Mouse (Mus musculus) heart, embryonic 14.5 days (tissue): ENCODE data around the gene Atg7. TPM values are rescaled to one million over a fixed set of nuclear protein-coding genes. Genes with fewer than 3 reads are reported as not detected.

Source experiments
- ATAC-seq: fragments of 200-750 bp; cut with Nextera tagmentation; 2 replicates; pipeline ENCODE4 v1.8.0; 2017; ENCODE audit warnings: low read depth, moderate TSS enrichment; ENCODE audit not compliant: insufficient number of reproducible peaks, insufficient read depth, low FRiP score
- H3K27ac ChIP-seq, 2 experiments: fragments of 200-500 bp in 1 of 2; fragments of 300-500 bp in 1 of 2; sonication (generic) in 1 of 2; replicated peaks in 1 of 2; 2 replicates each; pipeline ENCODE4 v1.5.1; 2012 to 2014; ENCODE audit warnings: low read depth in 2 of 2, low read length in 2 of 2, control low read depth in 1 of 2, mild to moderate bottlenecking in 1 of 2, mixed read lengths in 1 of 2; ENCODE audit not compliant: control insufficient read depth in 1 of 2, insufficient read depth in 1 of 2
- H3K27me3 ChIP-seq: fragments of 300-500 bp; sonication (generic); 2 replicates; pipeline ENCODE4 v1.6.1; 2014; ENCODE audit warnings: mild to moderate bottlenecking, low read length, control low read depth; ENCODE audit not compliant: control insufficient read depth, insufficient read depth
- H3K36me3 ChIP-seq: fragments of 300-500 bp; sonication (generic); 2 replicates; pipeline ENCODE4 v1.6.1; 2014; ENCODE audit warnings: mild to moderate bottlenecking, control low read depth, low read length, mixed read lengths; ENCODE audit not compliant: control insufficient read depth, insufficient read depth
- H3K4me1 ChIP-seq, 2 experiments: fragments of 200-500 bp in 1 of 2; fragments of 300-500 bp in 1 of 2; sonication (generic) in 1 of 2; 2 replicates each; pipeline ENCODE4 v1.6.1; 2012 to 2014; ENCODE audit warnings: low read length in 2 of 2, control low read depth in 1 of 2, mixed read lengths in 1 of 2; ENCODE audit not compliant: control insufficient read depth in 2 of 2, insufficient read depth in 2 of 2
- H3K4me2 ChIP-seq: fragments of 300-500 bp; sonication (generic); 2 replicates; pipeline ENCODE4 v1.6.1; 2014; ENCODE audit warnings: mild to moderate bottlenecking, low read length
- H3K4me3 ChIP-seq, 2 experiments: fragments of 200-500 bp in 1 of 2; fragments of 300-500 bp in 1 of 2; sonication (generic) in 1 of 2; 2 replicates each; pipeline ENCODE4 v1.5.1; 2012 to 2014; ENCODE audit warnings: low read length in 2 of 2, mild to moderate bottlenecking in 2 of 2, control low read depth in 1 of 2, low read depth in 1 of 2, moderate library complexity in 1 of 2; ENCODE audit not compliant: control insufficient read depth in 1 of 2, insufficient read depth in 1 of 2
- H3K9ac ChIP-seq: fragments of 300-500 bp; sonication (generic); 2 replicates; pipeline ENCODE4 v1.6.1; 2014; ENCODE audit warnings: mild to moderate bottlenecking, low read length
- H3K9me3 ChIP-seq: fragments of 300-500 bp; sonication (generic); 2 replicates; pipeline ENCODE4 v1.6.1; 2016; ENCODE audit warnings: low read length, control low read depth; ENCODE audit not compliant: control insufficient read depth
- WGBS: fragments of 180-500 bp; shearing (Covaris S2); extraction: QIAGEN DNeasy Blood & Tissue Kit; methylation state at CpG from one replicate; pipeline ENCODE4 v1.1.7; 2014; 5-methylcytosine and 5-hydroxymethylcytosine counted together
- polyA plus RNA-seq: library from polyadenylated mRNA; unstranded; fragments of >200 nt; fragmentation: Nextera tagmentation; extraction: Ambion mirVana; gene quantifications from 2 replicates; pipeline ENCODE4 v1.2.1, GENCODE M21; 2014

Gene Atg7
- polyA plus RNA-seq, 1 experiment from 2014 or later, result 18.1 TPM

DNA sequence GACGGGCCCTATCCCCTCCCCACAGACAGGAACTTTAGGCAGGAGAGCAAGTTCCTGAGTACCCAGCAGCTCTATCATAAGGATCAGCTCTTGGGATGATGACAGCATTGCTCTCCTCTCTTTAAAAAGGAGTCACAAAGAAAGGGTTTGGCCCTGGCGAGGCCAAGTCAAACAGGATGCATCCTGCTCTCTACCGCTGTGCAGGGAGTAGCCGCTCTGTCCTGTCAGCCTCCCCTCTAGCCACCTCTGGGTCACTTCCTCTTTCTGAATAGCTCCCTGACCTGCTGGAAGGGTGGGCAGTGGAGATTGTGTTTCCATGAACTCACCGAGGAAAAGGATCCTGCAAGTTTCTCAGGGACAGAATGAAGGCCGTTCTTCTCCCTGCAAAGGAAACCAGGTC is 175.6 kb downstream of the Atg7 start:
- Histone ChIP-seq H3K27me3 (no peaks in the 10 kb centered on the region), H3K36me3 (no peaks in the 10 kb centered on the region), H3K9me3 (peaks cover 5% of the 10 kb centered on the region), H3K9ac (no peak overlapping the region), H3K4me3 (no peak overlapping the region), H3K4me1 (peaks cover 36 to 49% of the 10 kb centered on the region in 2 experiments), H3K4me2 (peak overlapping the region; percentile 1; the same call in 1 of the 2 replicates), H3K27ac (peak overlapping the region; percentile 82 to 83)
- peak; percentile 81 for ATAC-seq
- WGBS, result 48% methylated on average over 6 of the region's 6 CpGs

DNA sequence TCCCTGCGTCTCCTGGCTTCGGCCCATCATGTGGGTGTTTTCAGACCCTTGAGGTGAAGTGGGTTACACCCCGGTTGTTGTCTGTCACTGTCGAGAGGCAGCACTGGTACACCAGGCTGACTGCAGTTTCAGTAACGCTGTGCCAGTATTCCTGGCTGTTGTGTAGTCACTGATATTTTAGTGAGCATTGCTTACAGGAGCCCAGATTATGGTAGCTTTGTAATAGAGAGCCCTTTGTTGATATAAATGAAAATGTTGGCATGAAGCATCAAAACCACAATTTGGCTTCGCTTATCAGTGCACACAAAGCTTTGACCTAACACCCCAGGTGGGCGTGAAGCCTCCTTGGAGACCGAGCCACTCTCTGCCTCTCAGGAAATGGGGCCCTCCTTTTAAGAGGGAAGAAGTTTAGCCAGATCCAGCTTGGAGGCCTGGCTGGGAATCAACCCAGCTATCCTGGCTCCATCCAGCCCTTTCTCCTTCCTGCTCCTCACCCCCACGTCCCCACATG is 177.1 kb downstream of the Atg7 start:
- ATAC-seq, result no peak
- no peak overlapping the region for H3K4me2 ChIP-seq
- H3K9ac ChIP-seq, result no peak overlapping the region
- H3K27me3 ChIP-seq, result no peaks in the 10 kb centered on the region
- H3K36me3 ChIP-seq, result no peaks in the 10 kb centered on the region
- no peak overlapping the region for H3K4me3 ChIP-seq
- peaks cover 34 to 43% of the 10 kb centered on the region in 2 experiments for H3K4me1 ChIP-seq
- WGBS, result 44% methylated on average over 9 of the region's 9 CpGs
- H3K9me3 ChIP-seq, result peaks cover 5% of the 10 kb centered on the region
- peak overlapping the region; percentile 67 to 72 for H3K27ac ChIP-seq

DNA sequence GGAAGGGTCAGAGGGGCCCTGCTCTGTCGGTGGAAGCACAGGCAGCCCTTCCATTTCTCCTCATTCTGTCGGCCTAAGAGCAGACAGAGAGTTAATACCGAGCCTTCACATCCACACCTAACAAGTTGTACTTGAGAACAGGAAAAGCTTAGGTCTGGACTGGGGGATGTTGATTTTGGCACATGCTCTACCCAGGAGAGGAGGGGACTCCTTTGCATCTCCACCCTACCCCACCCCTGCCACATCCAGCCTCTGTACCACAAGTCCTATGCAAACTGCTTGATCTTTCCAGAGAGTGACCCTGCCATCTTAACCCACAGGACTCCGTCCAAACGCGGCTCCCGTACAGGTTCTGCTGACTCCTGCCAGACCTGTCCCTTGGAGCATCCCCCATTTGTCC is 178.7 kb downstream of the Atg7 start:
- Histone ChIP-seq H3K9ac (no peak overlapping the region), H3K36me3 (no peaks in the 10 kb centered on the region), H3K9me3 (peaks cover 5% of the 10 kb centered on the region), H3K27me3 (no peaks in the 10 kb centered on the region), H3K4me3 (no peak overlapping the region), H3K4me2 (no peak overlapping the region), H3K4me1 (peaks cover 33 to 43% of the 10 kb centered on the region in 2 experiments), H3K27ac (peak overlapping the region; percentile 54 to 72)
- peak; percentile 35; the same call in 1 of the 2 replicates for ATAC-seq
- 62% methylated on average over 7 of the region's 7 CpGs for WGBS

DNA sequence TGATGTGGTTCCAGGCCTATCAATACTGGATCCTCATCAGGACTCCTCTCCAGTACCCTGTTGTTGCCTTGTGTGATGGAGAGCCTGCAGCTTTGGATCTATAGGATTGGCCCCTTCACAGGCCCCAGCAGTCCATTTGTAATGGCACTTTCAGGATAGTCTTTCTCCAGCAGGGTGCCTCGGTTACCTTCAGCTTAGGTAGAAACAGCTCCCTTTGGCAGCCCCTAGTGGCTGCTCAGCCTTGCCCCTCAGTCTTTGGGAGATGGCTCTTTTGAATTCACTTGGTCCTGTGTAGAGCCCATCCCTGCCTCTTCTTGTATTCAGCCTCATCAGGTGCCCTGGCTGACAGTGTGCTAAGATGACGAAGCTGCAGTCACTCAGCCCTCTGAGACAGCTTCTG is 184.0 kb downstream of the Atg7 start:
- Histone ChIP-seq H3K4me1 (peaks cover 7 to 10% of the 10 kb centered on the region in 2 experiments), H3K4me3 (no peak overlapping the region), H3K27me3 (no peaks in the 10 kb centered on the region), H3K9ac (no peak overlapping the region), H3K36me3 (no peaks in the 10 kb centered on the region), H3K9me3 (peaks cover 5% of the 10 kb centered on the region), H3K27ac (no peak overlapping the region), H3K4me2 (no peak overlapping the region)
- 69% methylated on average over 2 of the region's 2 CpGs for WGBS
- no peak for ATAC-seq

DNA sequence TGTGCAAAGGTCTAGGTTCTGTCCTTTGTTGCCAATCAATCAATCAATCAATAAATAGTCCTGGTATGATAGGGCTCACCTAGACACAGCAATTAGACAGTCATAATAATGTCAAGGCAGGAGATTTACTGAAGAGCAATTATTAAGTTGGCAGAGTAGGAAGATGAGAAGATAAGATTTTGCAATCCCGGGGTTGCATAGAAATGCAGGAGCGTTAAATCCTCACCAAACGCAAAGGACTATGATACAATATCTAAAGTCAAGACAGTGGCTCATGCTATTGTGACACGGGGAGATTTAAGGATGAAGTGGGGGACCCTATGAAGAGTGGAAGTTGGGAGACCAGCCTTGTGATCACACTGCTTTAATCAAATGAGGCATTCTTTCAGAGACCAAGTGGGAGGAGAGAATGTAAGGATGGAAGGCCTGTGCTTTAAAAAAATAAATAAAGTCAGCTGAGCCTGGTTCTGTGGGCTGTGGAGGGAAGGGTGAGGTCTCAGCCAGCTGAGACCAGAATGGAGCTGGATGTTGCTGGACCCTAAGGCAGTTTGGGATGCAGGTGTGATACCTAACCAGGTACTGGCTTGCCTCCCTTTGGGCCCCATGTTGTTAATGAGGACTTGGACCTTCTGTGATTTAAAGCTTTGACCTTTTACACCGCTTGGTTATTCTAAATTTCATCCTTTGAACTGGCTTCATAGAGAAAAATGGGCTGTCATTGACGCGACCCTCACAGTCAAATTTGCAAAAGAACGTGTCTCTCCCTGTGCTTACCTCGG is 187.0 kb downstream of the Atg7 start:
- Histone ChIP-seq H3K27ac (no peak overlapping the region), H3K4me3 (no peak overlapping the region), H3K4me2 (no peak overlapping the region), H3K36me3 (no peaks in the 10 kb centered on the region), H3K9me3 (no peaks in the 10 kb centered on the region), H3K4me1 (peaks cover 16 to 27% of the 10 kb centered on the region in 2 experiments), H3K9ac (no peak overlapping the region), H3K27me3 (no peaks in the 10 kb centered on the region)
- 87% methylated on average over 9 of the region's 9 CpGs for WGBS
- ATAC-seq, result no peak

DNA sequence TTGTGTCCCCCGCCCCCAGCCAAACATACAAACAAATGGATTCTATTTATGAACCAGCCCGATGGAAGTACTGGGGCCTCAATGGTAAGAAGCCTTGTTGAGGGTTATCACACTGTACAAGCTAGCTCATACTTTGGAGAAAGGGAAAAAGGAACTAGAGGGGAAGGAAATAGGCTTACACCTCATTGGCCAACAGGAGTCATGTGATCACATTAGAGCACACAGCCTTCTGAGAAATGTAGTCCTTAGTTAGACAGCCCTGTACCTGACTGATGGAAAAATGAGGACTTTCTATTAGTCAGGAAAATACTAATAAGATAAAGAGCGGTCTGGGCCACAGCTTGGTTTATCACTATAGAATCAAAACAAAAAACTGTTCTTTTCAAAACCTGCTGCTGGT is 188.9 kb downstream of the Atg7 start:
- no peak overlapping the region for H3K4me3 ChIP-seq
- no peaks in the 10 kb centered on the region for H3K9me3 ChIP-seq
- H3K27ac ChIP-seq, result 0 out of 4 replicates have a peak overlapping the region, but pooled peaks of 1 of the 2 experiments have one; percentile 31
- no peak overlapping the region for H3K9ac ChIP-seq
- WGBS, result 82% methylated on average over 3 of the region's 3 CpGs
- ATAC-seq, result no peak
- H3K4me2 ChIP-seq, result no peak overlapping the region
- peaks cover 19 to 29% of the 10 kb centered on the region in 2 experiments for H3K4me1 ChIP-seq
- H3K27me3 ChIP-seq, result no peaks in the 10 kb centered on the region
- H3K36me3 ChIP-seq, result no peaks in the 10 kb centered on the region

DNA sequence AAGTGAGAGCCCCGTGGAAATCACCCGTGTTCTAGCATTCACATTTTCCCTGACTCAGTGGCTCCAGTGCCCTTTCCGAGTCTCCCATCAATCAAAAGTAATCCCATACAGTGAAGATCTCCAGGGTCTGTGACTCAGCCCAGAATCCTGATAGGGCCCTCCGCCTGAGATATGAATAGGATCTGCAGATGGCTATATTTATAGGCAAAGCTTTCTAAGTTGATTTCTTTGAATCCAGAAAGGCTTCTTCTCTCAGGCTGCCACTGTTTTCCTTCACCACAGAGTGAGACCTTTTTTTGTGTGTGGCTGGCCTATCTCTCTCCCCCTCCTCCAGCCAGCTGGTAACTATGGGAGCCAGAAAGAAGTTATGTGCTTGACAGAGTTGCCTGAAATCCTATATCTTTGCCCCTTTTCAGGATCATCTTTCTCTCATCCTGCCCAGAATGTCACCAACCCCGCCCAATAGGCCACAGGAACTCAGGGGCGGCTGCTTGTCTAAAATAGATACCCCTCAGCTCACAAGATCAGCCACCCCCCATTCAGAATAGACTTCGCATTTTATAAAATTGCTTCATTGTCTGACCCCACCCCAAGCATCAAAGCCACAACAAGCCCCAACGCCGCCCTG is 190.3 kb downstream of the Atg7 start:
- H3K4me3 ChIP-seq, result no peak overlapping the region
- no peaks in the 10 kb centered on the region for H3K9me3 ChIP-seq
- ATAC-seq, result no peak
- WGBS, result 55% methylated on average over 9 of the region's 9 CpGs
- peak overlapping the region; percentile 41 to 68 for H3K27ac ChIP-seq
- 0 out of 2 replicates have a peak overlapping the region, but pooled peaks have one; percentile 16 for H3K9ac ChIP-seq
- no peaks in the 10 kb centered on the region for H3K27me3 ChIP-seq
- H3K4me1 ChIP-seq, result peaks cover 23 to 34% of the 10 kb centered on the region in 2 experiments
- H3K4me2 ChIP-seq, result no peak overlapping the region
- H3K36me3 ChIP-seq, result no peaks in the 10 kb centered on the region
